Mouse (Mus musculus): ENCODE measurements around the gene Tmem211. TPM values are rescaled to one million over a fixed set of nuclear protein-coding genes. Genes with fewer than 3 reads are reported as not detected.

Gene Tmem211
- total RNA-seq (2014; rRNA removed; ENCODE audit: low replicate concordance) = not detected in 2 replicates
- polyA plus RNA-seq (2015; fragmentation: Nextera tagmentation; extraction: Ambion mirVana) = not detected in 2 replicates

GRCm38 (mm10) chr5:113226632-113227102 is at the start of gene Tmem211:
Gene Tmem211, plus strand, starts transcription at chr5:113226909.
- Histone ChIP-seq H3K9me3 (replicated peaks; ENCODE audit: control insufficient read depth, low read length) (no peaks in the 10 kb centered on the region), H3K4me2 (ENCODE audit: low read depth, low read length) (peak within 1 kb of the TSS; percentile 53), H3K9ac (replicated peaks; ENCODE audit: low read depth, low read length) (no peak within 1 kb of the TSS), H3K4me1 (ENCODE audit: control insufficient read depth, insufficient read depth) (0 out of 2 replicates have a peak, but pooled peaks cover 5% of the 10 kb centered on the region), H3K36me3 (replicated peaks; ENCODE audit: control insufficient read depth, insufficient read depth, low read length) (no peaks in the 10 kb centered on the region), H3K27me3 (ENCODE audit: control insufficient read depth, insufficient read depth, low read length) (peaks cover 8% of the 10 kb centered on the region; the same call in 1 of the 2 replicates), H3K4me3 (ENCODE audit: low read depth, low read length) (peak within 1 kb of the TSS; percentile 14; the same call in 1 of the 2 replicates), H3K27ac (ENCODE audit: low read depth) (peak within 1 kb of the TSS; percentile 62)
- TF ChIP-seq EP300 (IDR thresholded peaks at IDR 0.05; ENCODE audit: low read depth) (no peak), CTCF (IDR thresholded peaks at IDR 0.05; ENCODE audit: low read depth) (peak; percentile 89)
- 2% methylated on average over 13 of the region's 13 CpGs for WGBS
- DNase-seq (ENCODE audit: low spot score) (peak; percentile 83), ATAC-seq (ENCODE audit: insufficient read depth, low read depth) (peak; percentile 78)

- no peak for TF ChIP-seq CTCF (IDR thresholded peaks at IDR 0.05; ENCODE audit: low read depth)
- no peak for TF ChIP-seq EP300 (IDR thresholded peaks at IDR 0.05; ENCODE audit: low read depth)
- peak overlapping the region; percentile 69; the same call in 1 of the 2 replicates for H3K27ac ChIP-seq (ENCODE audit: low read depth)
- WGBS = 10% methylated on average over 4 of the region's 9 CpGs
- H3K9me3 ChIP-seq (replicated peaks; ENCODE audit: control insufficient read depth, low read length) = no peaks in the 10 kb centered on the region
- no peaks in the 10 kb centered on the region for H3K36me3 ChIP-seq (replicated peaks; ENCODE audit: control insufficient read depth, insufficient read depth, low read length)
- H3K9ac ChIP-seq (replicated peaks; ENCODE audit: low read depth, low read length) = no peak overlapping the region
- no peak for ATAC-seq (ENCODE audit: insufficient read depth, low read depth)
- H3K4me1 ChIP-seq (ENCODE audit: control insufficient read depth, insufficient read depth) = 0 out of 2 replicates have a peak, but pooled peaks cover 4% of the 10 kb centered on the region
- peak overlapping the region; percentile 47 for H3K4me2 ChIP-seq (ENCODE audit: low read depth, low read length)
- no peak overlapping the region for H3K4me3 ChIP-seq (ENCODE audit: low read depth, low read length)
- 0 out of 2 replicates have a peak, but pooled peaks cover 5% of the 10 kb centered on the region for H3K27me3 ChIP-seq (ENCODE audit: control insufficient read depth, insufficient read depth, low read length)
- no peak for DNase-seq (ENCODE audit: low spot score)
These were observed 47.3 kb upstream of the Tmem211 start for GRCm38 (mm10) chr5:113179451-113179842.

GRCm38 (mm10) chr5:113179843-113180682 is 46.6 kb upstream of the Tmem211 start:
- ATAC-seq (ENCODE audit: insufficient read depth, low read depth) = peak; percentile 81
- 3% methylated on average over 29 of the region's 30 CpGs for WGBS
- Histone ChIP-seq H3K4me3 (ENCODE audit: low read depth, low read length) (peak overlapping the region; percentile 13), H3K9me3 (replicated peaks; ENCODE audit: control insufficient read depth, low read length) (no peaks in the 10 kb centered on the region), H3K27ac (ENCODE audit: low read depth) (peak overlapping the region; percentile 69), H3K27me3 (ENCODE audit: control insufficient read depth, insufficient read depth, low read length) (0 out of 2 replicates have a peak, but pooled peaks cover 5% of the 10 kb centered on the region), H3K36me3 (replicated peaks; ENCODE audit: control insufficient read depth, insufficient read depth, low read length) (no peaks in the 10 kb centered on the region), H3K4me2 (ENCODE audit: low read depth, low read length) (peak overlapping the region; percentile 47), H3K9ac (replicated peaks; ENCODE audit: low read depth, low read length) (no peak overlapping the region), H3K4me1 (ENCODE audit: control insufficient read depth, insufficient read depth) (0 out of 2 replicates have a peak, but pooled peaks cover 4% of the 10 kb centered on the region)
- peak; percentile 87 for TF ChIP-seq CTCF (IDR thresholded peaks at IDR 0.05; ENCODE audit: low read depth)
- TF ChIP-seq EP300 (IDR thresholded peaks at IDR 0.05; ENCODE audit: low read depth) = 0 out of 2 replicates have a peak, but pooled peaks have one; percentile 18
- peak; percentile 84 for DNase-seq (ENCODE audit: low spot score)

- Histone ChIP-seq H3K36me3 (replicated peaks; ENCODE audit: control insufficient read depth, insufficient read depth, low read length) (no peaks in the 10 kb centered on the region), H3K9ac (replicated peaks; ENCODE audit: low read depth, low read length) (no peak overlapping the region), H3K9me3 (replicated peaks; ENCODE audit: control insufficient read depth, low read length) (no peaks in the 10 kb centered on the region), H3K4me3 (ENCODE audit: low read depth, low read length) (no peak overlapping the region), H3K4me1 (ENCODE audit: control insufficient read depth, insufficient read depth) (0 out of 2 replicates have a peak, but pooled peaks cover 4% of the 10 kb centered on the region), H3K4me2 (ENCODE audit: low read depth, low read length) (0 out of 2 replicates have a peak overlapping the region, but pooled peaks have one; percentile 47), H3K27me3 (ENCODE audit: control insufficient read depth, insufficient read depth, low read length) (0 out of 2 replicates have a peak, but pooled peaks cover 5% of the 10 kb centered on the region), H3K27ac (ENCODE audit: low read depth) (peak overlapping the region; percentile 69)
- ATAC-seq (ENCODE audit: insufficient read depth, low read depth) (no peak), DNase-seq (ENCODE audit: low spot score) (no peak)
- WGBS = 71% methylated on average over 15 of the region's 15 CpGs
- TF ChIP-seq CTCF (IDR thresholded peaks at IDR 0.05; ENCODE audit: low read depth) = no peak
- no peak for TF ChIP-seq EP300 (IDR thresholded peaks at IDR 0.05; ENCODE audit: low read depth)
These were observed 46.0 kb upstream of the Tmem211 start for GRCm38 (mm10) chr5:113180755-113181154.

- Histone ChIP-seq H3K27ac (ENCODE audit: low read depth) (peak overlapping the region; percentile 69), H3K9ac (replicated peaks; ENCODE audit: low read depth, low read length) (no peak overlapping the region), H3K4me1 (ENCODE audit: control insufficient read depth, insufficient read depth) (0 out of 2 replicates have a peak, but pooled peaks cover 4% of the 10 kb centered on the region), H3K4me3 (ENCODE audit: low read depth, low read length) (no peak overlapping the region), H3K27me3 (ENCODE audit: control insufficient read depth, insufficient read depth, low read length) (0 out of 2 replicates have a peak, but pooled peaks cover 5% of the 10 kb centered on the region), H3K4me2 (ENCODE audit: low read depth, low read length) (no peak overlapping the region), H3K36me3 (replicated peaks; ENCODE audit: control insufficient read depth, insufficient read depth, low read length) (no peaks in the 10 kb centered on the region), H3K9me3 (replicated peaks; ENCODE audit: control insufficient read depth, low read length) (no peaks in the 10 kb centered on the region)
- 38% methylated on average over 6 of the region's 6 CpGs for WGBS
- ATAC-seq (ENCODE audit: insufficient read depth, low read depth) (no peak), DNase-seq (ENCODE audit: low spot score) (no peak)
- no peak for TF ChIP-seq CTCF (IDR thresholded peaks at IDR 0.05; ENCODE audit: low read depth)
- TF ChIP-seq EP300 (IDR thresholded peaks at IDR 0.05; ENCODE audit: low read depth) = no peak
These were observed 45.3 kb upstream of the Tmem211 start for GRCm38 (mm10) chr5:113181441-113181840.

All from heart, postnatal 0 days (tissue).